Mouse (Mus musculus): ENCODE measurements at regions not wholly inside any gene's neighbourhood (a gene's known extent, or its start where the extent isn't known, plus 50 kb on each side); places are given as distances from the start of the nearest gene placed in this dataset.

- no peak for ATAC-seq (replicated peaks; ENCODE audit: low read depth, poor library complexity, severe bottlenecking)
Observed at GRCm38 (mm10) chr17:47317651-47318050, 51.0 kb upstream of the Mrps10 start.

GRCm38 (mm10) chr17:47313162-47313561 is 55.5 kb upstream of the Mrps10 start:
- no peak for ATAC-seq (replicated peaks; ENCODE audit: low read depth, poor library complexity, severe bottlenecking)

- no peak for ATAC-seq (replicated peaks; ENCODE audit: low read depth, poor library complexity, severe bottlenecking)
Observed at GRCm38 (mm10) chr17:47311272-47311671, 57.4 kb upstream of the Mrps10 start.

GRCm38 (mm10) chr17:47306027-47306761 is 62.5 kb upstream of the Mrps10 start:
- no peak for ATAC-seq (replicated peaks; ENCODE audit: low read depth, poor library complexity, severe bottlenecking)

- ATAC-seq (replicated peaks; ENCODE audit: low read depth, poor library complexity, severe bottlenecking): no peak
Observed at GRCm38 (mm10) chr17:47304463-47305199, 64.1 kb upstream of the Mrps10 start.

- no peak for ATAC-seq (replicated peaks; ENCODE audit: low read depth, poor library complexity, severe bottlenecking)
Observed at GRCm38 (mm10) chr17:47303600-47303999, 65.1 kb upstream of the Mrps10 start.

- ATAC-seq (replicated peaks; ENCODE audit: low read depth, poor library complexity, severe bottlenecking): no peak
Observed at GRCm38 (mm10) chr17:47298396-47298919, 70.2 kb upstream of the Mrps10 start.

GRCm38 (mm10) chr17:47297965-47298364 is 70.7 kb upstream of the Mrps10 start:
- ATAC-seq (replicated peaks; ENCODE audit: low read depth, poor library complexity, severe bottlenecking): no peak

- ATAC-seq (replicated peaks; ENCODE audit: low read depth, poor library complexity, severe bottlenecking): no peak
Observed at GRCm38 (mm10) chr17:47296709-47297450, 71.8 kb upstream of the Mrps10 start.

- ATAC-seq (replicated peaks; ENCODE audit: low read depth, poor library complexity, severe bottlenecking): peak; percentile 67
Observed at GRCm38 (mm10) chr17:47295315-47296011, 73.2 kb upstream of the Mrps10 start.

GRCm38 (mm10) chr17:47294091-47294534 is 74.6 kb upstream of the Mrps10 start:
- ATAC-seq (replicated peaks; ENCODE audit: low read depth, poor library complexity, severe bottlenecking): peak; percentile 77

- no peak for ATAC-seq (replicated peaks; ENCODE audit: low read depth, poor library complexity, severe bottlenecking)
Observed at GRCm38 (mm10) chr17:47293178-47293577, 75.5 kb upstream of the Mrps10 start.

GRCm38 (mm10) chr17:47291558-47291957 is 77.1 kb upstream of the Mrps10 start:
- no peak for ATAC-seq (replicated peaks; ENCODE audit: low read depth, poor library complexity, severe bottlenecking)

GRCm38 (mm10) chr17:47285616-47286015 is 83.1 kb upstream of the Mrps10 start:
- ATAC-seq (replicated peaks; ENCODE audit: low read depth, poor library complexity, severe bottlenecking): no peak

GRCm38 (mm10) chr17:47284236-47284635 is 84.5 kb upstream of the Mrps10 start:
- no peak for ATAC-seq (replicated peaks; ENCODE audit: low read depth, poor library complexity, severe bottlenecking)

- ATAC-seq (replicated peaks; ENCODE audit: low read depth, poor library complexity, severe bottlenecking): no peak
Observed at GRCm38 (mm10) chr17:47283158-47283557, 85.5 kb upstream of the Mrps10 start.

- no peak for ATAC-seq (replicated peaks; ENCODE audit: low read depth, poor library complexity, severe bottlenecking)
Observed at GRCm38 (mm10) chr17:47282476-47282875, 86.2 kb upstream of the Mrps10 start.

GRCm38 (mm10) chr17:47277890-47278289 is 90.8 kb upstream of the Mrps10 start:
- no peak for ATAC-seq (replicated peaks; ENCODE audit: low read depth, poor library complexity, severe bottlenecking)

- no peak for ATAC-seq (replicated peaks; ENCODE audit: low read depth, poor library complexity, severe bottlenecking)
Observed at GRCm38 (mm10) chr17:47276639-47277038, 92.0 kb upstream of the Mrps10 start.

- ATAC-seq (replicated peaks; ENCODE audit: low read depth, poor library complexity, severe bottlenecking): no peak
Observed at GRCm38 (mm10) chr17:47275796-47276311, 92.8 kb upstream of the Mrps10 start.

Measured in common myeloid progenitor, adult 5-6 weeks (primary cell).